Mouse (Mus musculus) heart, postnatal 36 days (tissue): Measurements from ENCODE around the gene Sbf2. TPM values are rescaled to one million over a fixed set of nuclear protein-coding genes. Genes with fewer than 3 reads are reported as not detected.
A peak's percentile ranks its signal among the peaks of the same experiment; 100 is the strongest.

ENCODE experiments used
- DNase-seq, 2 experiments: peaks; one replicate each; pipeline ENCODE4 v3.0.0; 2021 to 2022
- intact Hi-C: fragments of 180-260 bp; cut with DNase I; formaldehyde crosslinking; loops from one replicate; pipeline ENCODE4 v1.15.1; 2025
- total RNA-seq, 2 experiments: library from RNA; stranded (reverse); gene quantifications; 2 replicates each; pipeline ENCODE4 v1.2.3; 2021

The Sbf2 gene
- total RNA-seq, 2 experiments from 2014 or later = 52.6 to 54.1 TPM

GRCm38 (mm10) chr7:110286198-110286732 lies 328.5 kb downstream of the Sbf2 start:
- no peak for DNase-seq
- intact Hi-C loops = loop anchor here (2.0 to 5.0 kb wide), 3 partner anchors 266 to 516 kb away; no protein-coding TSS in a partner anchor

GRCm38 (mm10) chr7:110285849-110286151 lies 328.9 kb downstream of the Sbf2 start:
- no peak for DNase-seq

GRCm38 (mm10) chr7:110285076-110285848 lies 329.5 kb downstream of the Sbf2 start:
- no peak for DNase-seq
- intact Hi-C loops = loop anchor here (5.0 kb wide), 2 partner anchors 267 to 517 kb away; no protein-coding TSS in a partner anchor

More at GRCm38 (mm10) chr7:110285849-110286151, 328.9 kb downstream of the Sbf2 start:
- intact Hi-C loops = loop anchor here (2.0 to 5.0 kb wide), 3 partner anchors 267 to 517 kb away; no protein-coding TSS in a partner anchor

GRCm38 (mm10) chr7:110283484-110284275 lies 331.0 kb downstream of the Sbf2 start:
- intact Hi-C loops = no loop called here
- DNase-seq = no peak

- DNase-seq = no peak
- intact Hi-C loops = no loop called here
Observed at GRCm38 (mm10) chr7:110282797-110283196, 331.9 kb downstream of the Sbf2 start.

GRCm38 (mm10) chr7:110281435-110282256 lies 333.1 kb downstream of the Sbf2 start:
- intact Hi-C loops = no loop called here
- DNase-seq = no peak

GRCm38 (mm10) chr7:110279183-110279582 lies 335.5 kb downstream of the Sbf2 start:
- no peak for DNase-seq
- intact Hi-C loops = no loop called here

- intact Hi-C loops = no loop called here
- no peak for DNase-seq
Observed at GRCm38 (mm10) chr7:110277734-110278245, 336.9 kb downstream of the Sbf2 start.

GRCm38 (mm10) chr7:110272434-110272833 lies 342.3 kb downstream of the Sbf2 start:
- DNase-seq = no peak
- intact Hi-C loops = no loop called here

GRCm38 (mm10) chr7:110271814-110272213 lies 342.9 kb downstream of the Sbf2 start:
- intact Hi-C loops = no loop called here
- DNase-seq = no peak

GRCm38 (mm10) chr7:110270455-110270854 lies 344.3 kb downstream of the Sbf2 start:
- DNase-seq = no peak
- intact Hi-C loops = no loop called here

GRCm38 (mm10) chr7:110269777-110270176 lies 344.9 kb downstream of the Sbf2 start:
- intact Hi-C loops = no loop called here
- no peak for DNase-seq

GRCm38 (mm10) chr7:110268511-110268910 lies 346.2 kb downstream of the Sbf2 start:
- intact Hi-C loops = no loop called here
- DNase-seq = no peak

- DNase-seq = no peak
- intact Hi-C loops = no loop called here
Observed at GRCm38 (mm10) chr7:110267994-110268393, 346.7 kb downstream of the Sbf2 start.

GRCm38 (mm10) chr7:110267014-110267413 lies 347.7 kb downstream of the Sbf2 start:
- DNase-seq = no peak
- intact Hi-C loops = no loop called here

- peak; percentile 92 to 95 for DNase-seq
- intact Hi-C loops = loop anchor here (1.0 kb wide), 2 partner anchors 43 to 100 kb away; no protein-coding TSS in a partner anchor
Observed at GRCm38 (mm10) chr7:110265796-110266195, 348.9 kb downstream of the Sbf2 start.

GRCm38 (mm10) chr7:110263474-110263873 lies 351.2 kb downstream of the Sbf2 start:
- no peak for DNase-seq
- intact Hi-C loops = no loop called here

GRCm38 (mm10) chr7:110262661-110263060 lies 352.1 kb downstream of the Sbf2 start:
- intact Hi-C loops = no loop called here
- no peak for DNase-seq

GRCm38 (mm10) chr7:110261807-110262206 lies 352.9 kb downstream of the Sbf2 start:
- intact Hi-C loops = no loop called here
- no peak for DNase-seq
